Mouse (Mus musculus) heart, embryonic 10.5 days (tissue): ENCODE data around the gene Actr3. TPM values are rescaled to one million over a fixed set of nuclear protein-coding genes. Genes with fewer than 3 reads are reported as not detected.

Experiments
- DNase-seq: peaks from one replicate; pipeline ENCODE4 v3.0.0-alpha.2; 2017; ENCODE audit warnings: low spot score
- H3K27ac ChIP-seq: fragments of 300-500 bp; sonication (generic); 2 replicates; pipeline ENCODE4 v1.5.1; 2016; ENCODE audit warnings: mild to moderate bottlenecking
- H3K27me3 ChIP-seq: fragments of 300-500 bp; sonication (generic); 2 replicates; pipeline ENCODE4 v1.6.1; 2016; ENCODE audit warnings: mild to moderate bottlenecking; ENCODE audit not compliant: poor library complexity, insufficient read depth, severe bottlenecking
- H3K36me3 ChIP-seq: fragments of 300-500 bp; sonication (generic); 2 replicates; pipeline ENCODE4 v1.6.1; 2016; ENCODE audit warnings: mild to moderate bottlenecking, moderate library complexity
- H3K4me1 ChIP-seq: fragments of 300-500 bp; sonication (generic); 2 replicates; pipeline ENCODE4 v1.6.1; 2016; ENCODE audit warnings: mild to moderate bottlenecking
- H3K4me3 ChIP-seq: fragments of 300-500 bp; sonication (generic); 2 replicates; pipeline ENCODE4 v1.5.1; 2016; ENCODE audit warnings: mild to moderate bottlenecking, moderate library complexity
- H3K9me3 ChIP-seq: fragments of 300-500 bp; sonication (generic); 2 replicates; pipeline ENCODE4 v1.6.1; 2016; ENCODE audit warnings: mild to moderate bottlenecking, moderate library complexity
- WGBS: fragments of 180-500 bp; shearing (Covaris S2); methylation state at CpG from one replicate; pipeline ENCODE4 v1.1.7; 2016; 5-methylcytosine and 5-hydroxymethylcytosine counted together
- polyA plus RNA-seq: library from polyadenylated mRNA; unstranded; fragments of >200 nt; fragmentation: Nextera tagmentation; extraction: Ambion mirVana; gene quantifications from 2 replicates; pipeline ENCODE4 v1.2.1, GENCODE M21; 2016

The Actr3 gene
- polyA plus RNA-seq, 1 experiment from 2014 or later = 283 TPM

DNA sequence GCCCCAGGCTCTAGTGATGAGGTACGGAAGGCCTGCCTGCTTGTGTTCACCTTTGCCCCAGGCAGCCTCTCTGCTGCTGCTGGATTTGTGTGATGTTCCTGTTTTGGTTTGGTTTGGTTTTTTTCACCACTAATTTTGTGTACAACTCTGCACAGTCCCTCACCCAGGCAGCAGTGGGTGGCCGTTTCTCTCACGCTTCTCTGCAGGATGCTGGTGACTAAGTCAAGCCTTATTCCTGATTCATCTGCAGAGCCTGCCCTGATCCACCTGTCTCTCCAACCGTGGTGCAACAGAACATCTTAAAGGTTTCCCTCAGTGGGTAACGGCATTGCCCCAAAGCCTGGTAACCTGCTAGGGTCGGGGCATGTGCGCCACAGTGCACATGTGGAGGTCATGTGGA, 49.3 kb downstream of the Actr3 start:
- 0 out of 2 replicates have a peak, but pooled peaks cover 3% of the 10 kb centered on the region for H3K36me3 ChIP-seq
- no peak overlapping the region for H3K27ac ChIP-seq
- DNase-seq = no peak
- H3K4me3 ChIP-seq = no peak overlapping the region
- 79% methylated on average over 7 of the region's 7 CpGs for WGBS
- no peaks in the 10 kb centered on the region for H3K4me1 ChIP-seq
- no peaks in the 10 kb centered on the region for H3K9me3 ChIP-seq
- H3K27me3 ChIP-seq = no peaks in the 10 kb centered on the region

DNA sequence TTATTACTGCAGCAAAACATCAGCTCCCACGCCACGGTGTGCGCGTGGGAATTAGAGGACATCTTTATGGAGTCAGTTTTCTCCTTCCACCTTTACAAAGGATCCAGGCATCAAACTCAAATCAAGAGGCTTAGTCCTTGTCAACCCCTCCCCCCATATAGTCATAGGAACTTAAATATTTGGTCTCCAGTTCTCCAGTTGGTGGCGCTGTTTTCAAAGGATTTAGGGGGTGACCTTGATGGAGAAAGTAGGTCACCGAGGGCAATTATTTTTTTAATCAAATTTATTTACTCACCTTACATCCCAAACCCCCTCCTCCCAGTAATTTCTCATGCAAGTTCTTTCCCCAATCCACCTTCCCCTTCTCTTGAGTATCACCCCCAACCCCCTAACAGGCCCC, 52.9 kb downstream of the Actr3 start:
- Histone ChIP-seq H3K36me3 (no peaks in the 10 kb centered on the region), H3K27me3 (no peaks in the 10 kb centered on the region), H3K4me1 (no peaks in the 10 kb centered on the region), H3K9me3 (no peaks in the 10 kb centered on the region), H3K27ac (no peak overlapping the region), H3K4me3 (no peak overlapping the region)
- no peak for DNase-seq
- WGBS = 54% methylated on average over 6 of the region's 6 CpGs

DNA sequence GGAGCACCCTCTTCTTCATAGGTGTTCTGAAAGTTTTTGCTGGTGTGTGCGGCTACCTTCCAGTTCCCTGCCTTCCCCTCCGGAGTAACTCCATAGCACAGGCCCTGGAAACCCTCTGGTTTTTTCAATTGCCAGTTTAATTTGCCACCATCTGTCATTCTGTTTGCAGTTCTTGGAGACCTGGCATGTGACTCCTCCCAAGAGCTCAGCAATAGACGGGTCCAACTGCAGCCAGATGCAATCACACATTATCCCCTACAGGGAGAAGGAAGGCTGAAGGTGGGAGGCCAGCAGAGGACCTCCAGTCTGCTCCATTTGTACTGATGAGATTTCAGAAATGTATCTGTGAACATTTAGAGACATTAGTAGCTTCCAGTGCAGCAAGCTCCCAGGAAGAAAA, 56.6 kb downstream of the Actr3 start:
- no peak for DNase-seq
- Histone ChIP-seq H3K4me3 (no peak overlapping the region), H3K36me3 (no peaks in the 10 kb centered on the region), H3K9me3 (no peaks in the 10 kb centered on the region), H3K4me1 (no peaks in the 10 kb centered on the region), H3K27ac (no peak overlapping the region), H3K27me3 (no peaks in the 10 kb centered on the region)
- WGBS = 66% methylated on average over 3 of the region's 3 CpGs

DNA sequence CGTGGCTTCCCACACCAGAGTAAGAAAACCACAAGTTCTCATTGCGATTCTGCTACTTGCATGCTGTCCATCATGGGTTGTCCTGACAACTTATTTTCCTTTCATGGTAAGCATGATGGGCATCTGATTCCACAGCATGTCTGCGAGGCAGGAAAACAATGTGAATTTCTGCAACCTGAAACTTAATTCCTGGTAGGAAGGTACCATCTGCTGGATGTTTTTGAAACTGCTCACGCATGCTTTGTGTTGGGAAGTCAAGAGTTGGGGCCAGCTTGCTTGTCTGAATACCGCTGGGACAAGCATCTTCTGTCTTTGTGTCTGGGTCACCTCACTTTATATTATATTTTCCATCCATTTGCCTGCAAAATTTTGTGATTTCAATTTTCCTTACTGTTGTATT, 62.7 kb downstream of the Actr3 start:
- H3K9me3 ChIP-seq = no peaks in the 10 kb centered on the region
- H3K27me3 ChIP-seq = no peaks in the 10 kb centered on the region; the same call in 1 of the 2 replicates
- no peak for DNase-seq
- H3K27ac ChIP-seq = no peak overlapping the region
- no peaks in the 10 kb centered on the region for H3K4me1 ChIP-seq
- H3K36me3 ChIP-seq = no peaks in the 10 kb centered on the region
- WGBS = 66% methylated on average over 5 of the region's 5 CpGs
- no peak overlapping the region for H3K4me3 ChIP-seq

DNA sequence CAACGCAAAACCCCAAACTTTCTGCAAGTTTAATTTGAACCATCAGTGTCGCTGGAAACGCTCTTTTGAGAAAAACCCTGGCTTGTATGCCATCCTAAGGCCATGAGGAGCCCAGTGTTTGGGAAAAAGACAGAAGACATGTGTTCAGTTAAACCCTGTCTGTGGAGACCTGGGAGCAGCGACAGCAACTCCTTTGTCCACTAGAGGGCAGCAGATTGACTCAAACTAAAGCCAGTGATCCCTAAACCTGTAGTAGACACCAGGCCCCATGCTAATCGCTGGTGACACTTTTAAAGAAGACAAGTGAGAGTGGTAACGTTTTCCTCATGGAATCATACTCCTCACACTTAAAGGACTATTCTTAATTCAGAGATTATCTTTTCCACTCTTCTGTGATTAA, 64.7 kb downstream of the Actr3 start:
- Histone ChIP-seq H3K36me3 (no peaks in the 10 kb centered on the region), H3K27me3 (no peaks in the 10 kb centered on the region; the same call in 1 of the 2 replicates), H3K27ac (no peak overlapping the region), H3K4me1 (no peaks in the 10 kb centered on the region), H3K9me3 (no peaks in the 10 kb centered on the region), H3K4me3 (no peak overlapping the region)
- peak; percentile 80 for DNase-seq
- 29% methylated on average over 6 of the region's 6 CpGs for WGBS

DNA sequence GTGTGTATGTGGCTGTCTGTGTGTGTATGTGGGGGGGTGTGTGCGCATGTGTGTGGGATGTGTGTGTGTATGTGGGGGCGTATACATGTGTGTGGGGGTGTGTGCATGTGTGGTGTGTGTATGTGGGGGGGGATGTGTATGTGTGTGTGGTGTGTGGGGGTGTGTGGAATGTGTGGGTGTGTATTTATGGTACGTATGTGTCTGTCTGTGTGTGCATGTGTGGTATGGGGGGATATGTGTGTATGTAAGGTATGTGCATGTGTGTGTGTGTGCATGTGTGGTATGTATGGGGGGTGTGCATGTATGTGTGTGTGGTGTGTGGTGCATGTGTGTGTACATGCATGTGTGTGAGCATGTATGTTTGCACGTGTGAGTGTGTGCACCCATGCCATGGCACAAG, 70.0 kb downstream of the Actr3 start:
- 91% methylated on average over 4 of the region's 4 CpGs for WGBS
- H3K27me3 ChIP-seq = no peaks in the 10 kb centered on the region
- no peak overlapping the region for H3K4me3 ChIP-seq
- H3K27ac ChIP-seq = no peak overlapping the region
- H3K36me3 ChIP-seq = no peaks in the 10 kb centered on the region
- H3K9me3 ChIP-seq = no peaks in the 10 kb centered on the region
- DNase-seq = no peak
- H3K4me1 ChIP-seq = no peaks in the 10 kb centered on the region

DNA sequence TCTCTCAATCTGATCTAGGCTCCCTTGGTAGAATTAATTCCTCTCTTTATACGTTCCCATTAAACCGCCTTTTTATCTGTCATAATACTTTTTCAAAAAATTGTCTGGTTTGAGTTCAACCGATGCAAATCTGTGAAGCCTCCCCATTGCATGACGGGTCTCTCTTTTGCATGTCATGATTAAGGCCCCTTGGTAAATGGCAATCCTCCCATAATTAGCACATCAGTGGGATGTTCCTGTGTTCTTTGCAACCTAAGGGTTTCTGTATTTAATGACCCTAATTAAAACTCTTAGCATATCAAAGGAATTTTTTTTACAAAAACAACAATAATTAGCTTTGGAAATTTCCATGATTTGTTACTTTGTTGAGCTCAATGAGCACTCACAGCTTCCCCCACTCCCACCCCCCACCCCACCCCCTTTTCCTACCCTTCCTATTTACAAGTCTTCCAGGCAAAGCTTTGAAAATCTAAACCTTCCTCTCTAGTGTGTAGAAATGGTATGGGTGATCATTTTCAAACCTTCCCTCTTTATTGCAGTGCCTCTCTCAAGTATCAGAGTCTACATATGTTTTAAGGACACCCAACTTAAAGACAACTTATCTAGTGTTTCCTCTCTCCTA, 84.0 kb downstream of the Actr3 start:
- Histone ChIP-seq H3K36me3 (no peaks in the 10 kb centered on the region), H3K4me3 (no peak overlapping the region), H3K27me3 (no peaks in the 10 kb centered on the region), H3K27ac (no peak overlapping the region), H3K9me3 (no peaks in the 10 kb centered on the region; the same call in 1 of the 2 replicates), H3K4me1 (no peaks in the 10 kb centered on the region)
- WGBS = 87% methylated on average over 4 of the region's 4 CpGs
- no peak for DNase-seq

DNA sequence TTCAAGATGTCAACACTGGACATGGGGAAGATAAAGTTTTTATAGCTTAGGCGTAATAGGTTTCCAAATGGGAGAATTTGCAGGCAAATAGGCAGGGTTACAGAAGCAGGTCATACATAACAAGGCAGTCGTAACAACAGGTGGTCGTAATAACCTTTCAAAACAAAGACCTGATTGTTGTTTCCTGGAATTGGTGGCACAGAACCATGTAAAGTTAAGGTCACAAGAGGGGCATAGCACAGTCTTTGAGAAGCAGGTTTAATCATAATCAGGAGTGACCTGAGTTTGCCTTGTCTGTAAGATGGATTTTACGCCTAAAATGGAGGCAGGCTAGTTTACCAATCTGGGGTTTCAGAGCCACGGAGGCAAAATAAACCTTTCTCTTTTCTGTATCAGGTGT, 84.7 kb downstream of the Actr3 start:
- no peak for DNase-seq
- peaks cover 1% of the 10 kb centered on the region; the same call in 1 of the 2 replicates for H3K9me3 ChIP-seq
- 81% methylated on average over 5 of the region's 5 CpGs for WGBS

DNA sequence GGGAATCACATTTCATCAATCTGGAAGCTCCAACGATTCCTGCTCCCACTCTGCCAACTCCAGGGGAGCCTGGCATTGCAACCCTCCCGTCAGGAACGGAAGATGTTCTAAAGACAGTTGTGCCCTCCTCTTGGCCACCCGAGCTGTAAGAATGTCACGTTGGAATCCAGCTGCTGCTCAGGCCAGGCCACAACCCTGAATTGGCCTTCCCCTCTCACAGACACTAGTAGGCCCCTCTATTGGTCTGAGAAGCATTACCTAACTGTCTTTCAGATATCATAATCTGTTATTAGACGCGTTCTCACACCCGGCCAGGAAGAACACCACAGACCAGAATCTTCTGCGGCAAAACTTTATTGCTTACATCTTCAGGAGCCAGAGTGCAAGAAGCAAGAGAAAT, 89.7 kb downstream of the Actr3 start:
- DNase-seq = no peak
- no peaks in the 10 kb centered on the region for H3K4me1 ChIP-seq
- 0 out of 2 replicates have a peak, but pooled peaks cover 9% of the 10 kb centered on the region for H3K9me3 ChIP-seq
- H3K27me3 ChIP-seq = no peaks in the 10 kb centered on the region
- H3K27ac ChIP-seq = no peak overlapping the region
- WGBS = 88% methylated on average over 9 of the region's 9 CpGs
- H3K36me3 ChIP-seq = no peaks in the 10 kb centered on the region
- no peak overlapping the region for H3K4me3 ChIP-seq

More for the DNA sequence above, 84.7 kb downstream of the Actr3 start:
- Histone ChIP-seq H3K27me3 (no peaks in the 10 kb centered on the region), H3K36me3 (no peaks in the 10 kb centered on the region), H3K27ac (no peak overlapping the region), H3K4me1 (no peaks in the 10 kb centered on the region), H3K4me3 (no peak overlapping the region)

DNA sequence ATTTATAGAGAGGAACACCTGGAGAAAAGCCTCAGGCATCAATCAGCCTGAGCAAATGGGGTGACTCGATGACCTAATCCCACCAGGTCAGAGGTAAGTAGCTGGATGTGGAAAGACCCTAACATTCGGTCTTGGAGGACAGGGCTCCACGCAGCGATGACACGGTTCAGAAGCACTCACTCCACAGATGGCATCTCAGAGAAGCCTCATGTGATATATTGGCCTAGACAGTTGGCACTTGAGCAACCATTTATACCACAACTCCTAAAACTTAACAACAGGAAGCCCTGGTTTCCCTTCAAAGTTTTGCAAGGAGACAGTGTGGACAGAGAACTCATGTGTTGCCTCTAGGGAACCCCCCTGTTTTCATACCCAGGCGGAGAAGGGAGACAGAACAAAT, 90.1 kb downstream of the Actr3 start:
- H3K4me3 ChIP-seq = no peak overlapping the region
- no peaks in the 10 kb centered on the region for H3K27me3 ChIP-seq
- WGBS = 88% methylated on average over 6 of the region's 6 CpGs

DNA sequence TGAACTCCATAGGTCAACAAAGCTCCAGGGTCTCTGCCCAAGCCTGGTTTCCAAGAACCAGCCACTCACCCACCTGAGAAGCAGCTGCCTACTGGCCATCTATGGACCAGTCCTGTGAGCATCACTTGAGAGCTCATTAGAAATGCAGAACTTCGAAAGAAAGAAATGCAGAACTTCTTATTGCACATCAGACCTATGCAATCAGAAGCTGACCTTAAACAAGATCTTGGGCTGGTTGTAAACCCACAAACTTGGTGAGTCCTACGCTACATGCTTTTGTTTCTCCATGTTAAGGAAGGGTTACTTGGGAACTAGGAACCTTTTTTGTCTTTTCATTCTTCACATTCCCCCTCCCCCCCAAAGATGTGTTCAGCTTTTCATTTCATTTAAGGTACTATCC, 92.4 kb downstream of the Actr3 start:
- H3K27me3 ChIP-seq = no peaks in the 10 kb centered on the region
- H3K36me3 ChIP-seq = no peaks in the 10 kb centered on the region
- H3K9me3 ChIP-seq = 0 out of 2 replicates have a peak, but pooled peaks cover 9% of the 10 kb centered on the region
- no peak overlapping the region for H3K27ac ChIP-seq
- no peak for DNase-seq
- WGBS = 69% methylated on average over 2 of the region's 2 CpGs
- no peak overlapping the region for H3K4me3 ChIP-seq
- no peaks in the 10 kb centered on the region for H3K4me1 ChIP-seq

More for the DNA sequence above, 90.1 kb downstream of the Actr3 start:
- Histone ChIP-seq H3K27ac (no peak overlapping the region), H3K36me3 (no peaks in the 10 kb centered on the region), H3K4me1 (no peaks in the 10 kb centered on the region), H3K9me3 (0 out of 2 replicates have a peak, but pooled peaks cover 9% of the 10 kb centered on the region)
- no peak for DNase-seq
